8 mouse cellular contexts compared by ENCODE assay signal in the genomic region with DNA sequence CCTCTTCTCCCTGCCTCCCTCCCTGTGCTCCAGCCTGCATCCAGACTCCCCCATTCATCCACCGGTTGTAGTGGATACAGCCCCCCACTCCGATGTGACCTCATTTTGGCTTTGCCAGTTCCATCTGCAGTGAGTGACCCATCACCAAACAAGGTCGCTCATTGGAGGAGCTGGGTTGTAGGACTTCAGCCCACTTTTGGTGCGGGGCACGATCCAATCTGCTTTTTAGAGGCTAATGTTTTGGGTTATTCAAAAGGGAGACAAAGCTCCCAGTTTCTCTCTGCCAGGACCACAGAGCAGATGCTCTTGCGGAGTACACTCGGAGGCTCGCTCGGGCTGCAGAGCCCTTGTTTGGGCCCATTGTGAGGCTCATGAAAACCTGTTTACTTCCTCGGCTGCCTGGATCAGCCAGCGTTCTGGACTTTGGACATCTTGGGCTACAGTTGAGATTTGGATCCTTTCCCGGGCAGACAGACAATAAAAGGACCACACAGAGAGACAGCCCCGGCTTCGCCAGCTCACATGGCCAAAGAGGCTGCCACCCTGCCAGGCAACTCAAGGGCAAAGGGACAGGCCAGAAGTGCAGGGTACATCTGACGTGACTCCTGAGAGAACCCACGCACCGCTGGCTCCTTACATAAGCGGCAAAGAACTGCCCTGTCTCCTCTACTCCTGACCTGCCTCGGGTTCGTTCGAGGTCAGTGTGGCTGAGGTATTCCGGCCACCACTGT.
DNase-seq lines count a peak whose midpoint lies in the region; ATAC-seq and TF ChIP-seq lines count a peak whose summit lies in the region.

No protein-coding gene starts in this region.

- intact Hi-C loops in heart, postnatal 36 days (cut with DNase I): no loop called here

- no peaks in the 10 kb centered on the region for H3K9me3 ChIP-seq in heart, embryonic 12.5 days (replicated peaks)
- H3K9me3 ChIP-seq in embryonic facial prominence, embryonic 14.5 days (ENCODE audit: control insufficient read depth, low read length): no peaks in the 10 kb centered on the region
- no peaks in the 10 kb centered on the region for H3K9me3 ChIP-seq in neural tube, embryonic 14.5 days (ENCODE audit: control insufficient read depth, low read length)

- no peak overlapping the region for H3K27ac ChIP-seq in heart, embryonic 12.5 days (ENCODE audit: poor library complexity, severe bottlenecking)
- H3K27ac ChIP-seq in embryonic facial prominence, embryonic 14.5 days (replicated peaks; ENCODE audit: low read depth, low read length): no peak overlapping the region
- H3K27ac ChIP-seq in layer of hippocampus, adult 2 months: peak overlapping the region; percentile 72
- no peak overlapping the region for H3K27ac ChIP-seq in neural tube, embryonic 14.5 days (ENCODE audit: low read depth, low read length)

- peaks cover 69% of the 10 kb centered on the region for H3K27me3 ChIP-seq in heart, embryonic 12.5 days (replicated peaks)
- peaks cover 18% of the 10 kb centered on the region for H3K27me3 ChIP-seq in embryonic facial prominence, embryonic 14.5 days (replicated peaks; ENCODE audit: control insufficient read depth, insufficient read depth, low read length)
- no peaks in the 10 kb centered on the region for H3K27me3 ChIP-seq in neural tube, embryonic 14.5 days (ENCODE audit: control insufficient read depth, insufficient read depth, low read length)

- H3K9ac ChIP-seq in heart, embryonic 12.5 days: no peak overlapping the region
- H3K9ac ChIP-seq in embryonic facial prominence, embryonic 14.5 days (ENCODE audit: low read depth, low read length): no peak overlapping the region
- H3K9ac ChIP-seq in neural tube, embryonic 14.5 days (replicated peaks; ENCODE audit: low read depth, low read length): no peak overlapping the region

- DNase-seq in heart, adult 18-20 months: peak; percentile 42 to 64
- no peak for DNase-seq in embryonic facial prominence, embryonic 14.5 days (ENCODE audit: low spot score)
- peak; percentile 27 to 37 for DNase-seq in heart, postnatal 36 days
- DNase-seq in layer of hippocampus, adult 2 months (ENCODE audit: low spot score in 2 of 2): peak; percentile 56 to 64
- DNase-seq in yolk sac, embryonic 10.5 days (ENCODE audit: low spot score): peak; percentile 16
- no peak for DNase-seq in thymus, postnatal 0 days (ENCODE audit: low spot score)

- H3K4me1 ChIP-seq in heart, embryonic 12.5 days (replicated peaks): 0 out of 2 replicates have a peak, but pooled peaks cover under 1% of the 10 kb centered on the region
- H3K4me1 ChIP-seq in embryonic facial prominence, embryonic 14.5 days (ENCODE audit: control insufficient read depth, insufficient read depth, low read length): no peaks in the 10 kb centered on the region
- H3K4me1 ChIP-seq in neural tube, embryonic 14.5 days (ENCODE audit: control insufficient read depth, insufficient read depth, low read length): 0 out of 2 replicates have a peak, but pooled peaks cover 3% of the 10 kb centered on the region

- no peak overlapping the region for H3K4me3 ChIP-seq in heart, embryonic 12.5 days
- H3K4me3 ChIP-seq in embryonic facial prominence, embryonic 14.5 days (ENCODE audit: low read depth, low read length): no peak overlapping the region
- no peak overlapping the region for H3K4me3 ChIP-seq in layer of hippocampus, adult 2 months
- no peak overlapping the region for H3K4me3 ChIP-seq in neural tube, embryonic 14.5 days (ENCODE audit: low read depth, low read length)

- H3K4me2 ChIP-seq in heart, embryonic 12.5 days: no peak overlapping the region
- no peak overlapping the region for H3K4me2 ChIP-seq in embryonic facial prominence, embryonic 14.5 days (ENCODE audit: low read depth, low read length)
- H3K4me2 ChIP-seq in neural tube, embryonic 14.5 days (ENCODE audit: low read depth, low read length): no peak overlapping the region

- no peak for TF ChIP-seq CTCF in layer of hippocampus, adult 2 months (conservative IDR thresholded peaks at IDR 0.05)

- WGBS in heart, embryonic 12.5 days: 73% methylated on average over 22 of the region's 22 CpGs
- WGBS in embryonic facial prominence, embryonic 14.5 days: 72% methylated on average over 22 of the region's 22 CpGs
- WGBS in neural tube, embryonic 14.5 days: 47% methylated on average over 22 of the region's 22 CpGs

- no peaks in the 10 kb centered on the region for H3K36me3 ChIP-seq in heart, embryonic 12.5 days
- H3K36me3 ChIP-seq in embryonic facial prominence, embryonic 14.5 days (ENCODE audit: control insufficient read depth, insufficient read depth, low read length): no peaks in the 10 kb centered on the region
- H3K36me3 ChIP-seq in neural tube, embryonic 14.5 days (ENCODE audit: control insufficient read depth, insufficient read depth, low read length): no peaks in the 10 kb centered on the region

- no peak for ATAC-seq in heart, embryonic 12.5 days (ENCODE audit: insufficient number of reproducible peaks, low FRiP score)
- peak; percentile 33; the same call in 1 of the 2 replicates for ATAC-seq in embryonic facial prominence, embryonic 14.5 days (ENCODE audit: low read depth)
- peak; percentile 76; the same call in 1 of the 2 replicates for ATAC-seq in neural tube, embryonic 14.5 days (ENCODE audit: low read depth)

Comparison
In these comparisons a context has a peak if more than half of its experiments do, and no peak if none do; other contexts are left out.
1. DNase-seq: peak in heart, adult 18-20 months (2 of 2), heart, postnatal 36 days (2 of 2), layer of hippocampus, adult 2 months (2 of 2) and yolk sac, embryonic 10.5 days (single experiment); none in embryonic facial prominence, embryonic 14.5 days (single experiment) and thymus, postnatal 0 days (single experiment).